Mouse (Mus musculus) heart, embryonic 12.5 days (tissue): Measurements from ENCODE around the gene Birc6. TPM values are rescaled to one million over a fixed set of nuclear protein-coding genes. Genes with fewer than 3 reads are reported as not detected.
A peak's percentile ranks its signal among the peaks of the same experiment; 100 is the strongest.

Source experiments
- ATAC-seq: fragments of 200-750 bp; cut with Nextera tagmentation; 2 replicates; pipeline ENCODE4 v1.8.0; 2017; ENCODE audit warnings: moderate TSS enrichment, moderate library complexity; ENCODE audit not compliant: insufficient number of reproducible peaks, low FRiP score
- H3K27ac ChIP-seq: fragments of 300-500 bp; sonication (generic); 2 replicates; pipeline ENCODE4 v1.5.1; 2016; ENCODE audit warnings: mild to moderate bottlenecking, moderate library complexity; ENCODE audit not compliant: poor library complexity, severe bottlenecking
- H3K27me3 ChIP-seq: fragments of 300-500 bp; sonication (generic); replicated peaks from 2 replicates; pipeline ENCODE4 v1.6.1; 2016; ENCODE audit warnings: mild to moderate bottlenecking, moderate library complexity
- H3K36me3 ChIP-seq: fragments of 300-500 bp; sonication (generic); 2 replicates; pipeline ENCODE4 v1.6.1; 2016; ENCODE audit warnings: mild to moderate bottlenecking, moderate library complexity
- H3K4me1 ChIP-seq: fragments of 300-500 bp; sonication (generic); replicated peaks from 2 replicates; pipeline ENCODE4 v1.6.1; 2016; ENCODE audit warnings: mild to moderate bottlenecking
- H3K4me2 ChIP-seq: fragments of 300-500 bp; sonication (generic); 2 replicates; pipeline ENCODE4 v1.6.1; 2016; ENCODE audit warnings: mild to moderate bottlenecking, moderate library complexity
- H3K4me3 ChIP-seq: fragments of 300-500 bp; sonication (generic); 2 replicates; pipeline ENCODE4 v1.5.1; 2016; ENCODE audit warnings: mild to moderate bottlenecking
- H3K9ac ChIP-seq: fragments of 300-500 bp; sonication (generic); 2 replicates; pipeline ENCODE4 v1.6.1; 2016; ENCODE audit warnings: mild to moderate bottlenecking, moderate library complexity
- H3K9me3 ChIP-seq: fragments of 300-500 bp; sonication (generic); replicated peaks from 2 replicates; pipeline ENCODE4 v1.6.1; 2016; ENCODE audit warnings: mild to moderate bottlenecking, moderate library complexity
- WGBS: fragments of 180-500 bp; shearing (Covaris S2); methylation state at CpG from one replicate; pipeline ENCODE4 v1.1.7; 2016; 5-methylcytosine and 5-hydroxymethylcytosine counted together
- polyA plus RNA-seq: library from polyadenylated mRNA; unstranded; fragments of >200 nt; fragmentation: Nextera tagmentation; extraction: Ambion mirVana; gene quantifications from 2 replicates; pipeline ENCODE4 v1.2.1, GENCODE M21; 2016

Birc6 gene
- polyA plus RNA-seq, 1 experiment from 2014 or later, result 76.3 TPM

DNA sequence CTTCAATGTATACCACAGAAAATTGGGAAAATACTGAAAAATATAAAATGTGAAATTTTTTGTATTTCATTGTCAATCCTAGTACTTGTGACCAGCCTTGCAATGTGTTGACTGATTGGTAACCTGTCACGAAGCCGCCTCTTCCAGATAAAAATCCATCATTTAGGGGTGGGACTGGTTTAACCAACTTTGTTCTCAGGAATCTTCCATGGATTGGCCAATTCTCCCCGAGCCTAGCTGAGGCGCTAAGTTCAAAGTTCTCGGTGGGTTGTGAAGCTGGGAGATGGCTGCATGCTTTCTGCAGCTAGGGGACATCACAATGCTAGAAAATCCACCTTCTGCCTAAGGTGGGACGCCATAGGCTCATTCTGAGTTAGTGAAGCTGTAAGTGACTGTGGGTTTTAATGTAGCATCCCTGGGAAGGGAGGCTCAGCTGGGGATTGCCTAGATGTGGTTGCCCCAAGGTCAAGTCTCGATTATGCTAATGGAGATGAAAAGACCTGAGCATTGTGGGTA lies 179.6 kb downstream of the Birc6 start:
- Histone ChIP-seq H3K9ac (no peak overlapping the region), H3K27me3 (no peaks in the 10 kb centered on the region), H3K36me3 (peaks cover 15% of the 10 kb centered on the region), H3K4me1 (no peaks in the 10 kb centered on the region), H3K4me2 (no peak overlapping the region), H3K9me3 (no peaks in the 10 kb centered on the region), H3K4me3 (no peak overlapping the region), H3K27ac (no peak overlapping the region)
- ATAC-seq, result no peak
- 86% methylated on average over 7 of the region's 7 CpGs for WGBS

GRCm38 (mm10) chr17:74710731-74711130 lies 182.6 kb downstream of the Birc6 start:
- H3K4me3 ChIP-seq, result no peak overlapping the region
- H3K9ac ChIP-seq, result no peak overlapping the region
- no peaks in the 10 kb centered on the region for H3K36me3 ChIP-seq
- ATAC-seq, result no peak
- no peaks in the 10 kb centered on the region for H3K9me3 ChIP-seq
- WGBS, result 63% methylated on average over 4 of the region's 4 CpGs
- no peak overlapping the region for H3K4me2 ChIP-seq
- peaks cover 4% of the 10 kb centered on the region; the same call in 1 of the 2 replicates for H3K27me3 ChIP-seq
- no peaks in the 10 kb centered on the region for H3K4me1 ChIP-seq
- H3K27ac ChIP-seq, result no peak overlapping the region

GRCm38 (mm10) chr17:74711627-74712026 lies 183.5 kb downstream of the Birc6 start:
- H3K9ac ChIP-seq, result no peak overlapping the region
- no peaks in the 10 kb centered on the region for H3K36me3 ChIP-seq
- WGBS, result 76% methylated on average over 8 of the region's 8 CpGs
- H3K4me3 ChIP-seq, result no peak overlapping the region
- ATAC-seq, result no peak
- no peak overlapping the region for H3K4me2 ChIP-seq
- no peaks in the 10 kb centered on the region for H3K9me3 ChIP-seq
- no peak overlapping the region for H3K27ac ChIP-seq
- peaks cover 8% of the 10 kb centered on the region; the same call in 1 of the 2 replicates for H3K27me3 ChIP-seq
- H3K4me1 ChIP-seq, result no peaks in the 10 kb centered on the region

DNA sequence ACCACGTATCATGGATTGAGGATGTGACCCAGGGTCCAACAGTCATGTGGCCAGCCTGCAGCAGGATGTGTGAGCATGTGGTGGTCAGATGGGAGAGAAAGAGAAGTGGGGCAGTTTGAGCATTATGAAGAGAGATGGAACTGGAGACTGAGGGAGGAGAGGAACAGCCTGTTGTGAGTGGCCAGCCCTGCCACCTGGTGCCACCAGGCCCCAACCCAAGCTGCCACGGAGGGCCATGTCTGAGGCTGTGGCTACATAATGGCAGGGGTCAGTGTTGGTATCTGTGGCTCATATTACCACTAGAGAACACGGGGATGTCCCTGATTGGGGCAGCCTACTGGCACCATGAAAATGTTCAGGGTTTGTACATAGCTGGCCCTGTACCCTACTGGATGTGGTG lies 187.0 kb downstream of the Birc6 start:
- H3K4me2 ChIP-seq, result no peak overlapping the region
- peaks cover 8% of the 10 kb centered on the region; the same call in 1 of the 2 replicates for H3K27me3 ChIP-seq
- no peak overlapping the region for H3K9ac ChIP-seq
- 0 out of 2 replicates have a peak, but pooled peaks cover 7% of the 10 kb centered on the region for H3K36me3 ChIP-seq
- no peak overlapping the region for H3K4me3 ChIP-seq
- no peaks in the 10 kb centered on the region for H3K9me3 ChIP-seq
- ATAC-seq, result 0 out of 2 replicates have a peak, but pooled peaks have one; percentile 7
- H3K4me1 ChIP-seq, result 0 out of 2 replicates have a peak, but pooled peaks cover 5% of the 10 kb centered on the region
- WGBS, result 48% methylated on average over 3 of the region's 3 CpGs
- H3K27ac ChIP-seq, result no peak overlapping the region

- no peak overlapping the region for H3K9ac ChIP-seq
- no peak overlapping the region for H3K27ac ChIP-seq
- H3K9me3 ChIP-seq, result no peaks in the 10 kb centered on the region
- H3K36me3 ChIP-seq, result 0 out of 2 replicates have a peak, but pooled peaks cover 9% of the 10 kb centered on the region
- no peak for ATAC-seq
- H3K4me3 ChIP-seq, result no peak overlapping the region
- peaks cover 8% of the 10 kb centered on the region; the same call in 1 of the 2 replicates for H3K27me3 ChIP-seq
- no peak overlapping the region for H3K4me2 ChIP-seq
- WGBS, result 65% methylated on average over 1 of the region's 1 CpGs
- 0 out of 2 replicates have a peak, but pooled peaks cover 5% of the 10 kb centered on the region for H3K4me1 ChIP-seq
Observed at GRCm38 (mm10) chr17:74715724-74716123, 187.6 kb downstream of the Birc6 start.

- H3K9me3 ChIP-seq, result no peaks in the 10 kb centered on the region
- 43% methylated on average over 3 of the region's 3 CpGs for WGBS
- H3K4me3 ChIP-seq, result peak overlapping the region; percentile 71; the same call in 1 of the 2 replicates
- H3K36me3 ChIP-seq, result peaks cover 11% of the 10 kb centered on the region; the same call in 1 of the 2 replicates
- H3K4me1 ChIP-seq, result 0 out of 2 replicates have a peak, but pooled peaks cover 5% of the 10 kb centered on the region
- peak overlapping the region; percentile 73 for H3K4me2 ChIP-seq
- ATAC-seq, result no peak
- H3K9ac ChIP-seq, result no peak overlapping the region
- H3K27ac ChIP-seq, result no peak overlapping the region
- H3K27me3 ChIP-seq, result peaks cover 8% of the 10 kb centered on the region; the same call in 1 of the 2 replicates
Observed at GRCm38 (mm10) chr17:74716643-74717042, 188.5 kb downstream of the Birc6 start.

GRCm38 (mm10) chr17:74717091-74717617 lies 189.1 kb downstream of the Birc6 start:
- WGBS, result 8% methylated on average over 14 of the region's 14 CpGs
- 0 out of 2 replicates have a peak, but pooled peaks cover 5% of the 10 kb centered on the region for H3K4me1 ChIP-seq
- peaks cover 16% of the 10 kb centered on the region for H3K36me3 ChIP-seq
- peak overlapping the region; percentile 73 for H3K4me2 ChIP-seq
- no peaks in the 10 kb centered on the region for H3K9me3 ChIP-seq
- H3K9ac ChIP-seq, result peak overlapping the region; percentile 66
- peak overlapping the region; percentile 14; the same call in 1 of the 2 replicates for H3K27ac ChIP-seq
- H3K4me3 ChIP-seq, result peak overlapping the region; percentile 71
- peak; percentile 26; the same call in 1 of the 2 replicates for ATAC-seq
- peaks cover 8% of the 10 kb centered on the region; the same call in 1 of the 2 replicates for H3K27me3 ChIP-seq

DNA sequence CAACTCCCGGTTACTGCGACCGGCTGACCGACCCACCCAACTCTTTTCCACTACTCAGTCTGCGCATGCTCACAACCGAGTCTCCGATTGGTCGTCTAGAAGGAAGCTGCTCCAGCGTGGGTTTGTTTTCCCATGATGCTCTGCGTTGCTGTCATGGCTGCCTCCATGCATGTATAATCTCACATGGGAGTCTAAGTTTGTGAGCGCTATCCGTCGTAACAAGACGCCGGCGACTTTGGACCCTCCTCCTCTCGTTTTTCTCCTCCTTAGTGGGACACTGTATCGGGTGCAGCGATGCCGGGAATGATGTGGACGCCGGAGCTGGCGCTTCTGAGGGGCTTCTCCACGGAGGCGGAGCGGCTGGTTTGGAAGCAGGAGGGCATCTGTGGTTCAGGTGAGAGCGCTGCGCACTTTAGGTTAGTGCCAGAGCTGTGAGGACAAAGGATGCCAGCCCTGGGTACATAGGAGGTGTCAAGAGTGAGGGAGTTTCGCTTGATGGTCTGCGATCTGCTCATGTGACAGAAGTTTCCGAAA lies 189.6 kb downstream of the Birc6 start, which contains the start of gene Ttc27:
Gene Ttc27, plus strand, starts transcription at position 115 of the 534 bp plus-strand sequence.
- Histone ChIP-seq H3K27ac (peak within 1 kb of the TSS; percentile 14; the same call in 1 of the 2 replicates), H3K9ac (peak within 1 kb of the TSS; percentile 82), H3K9me3 (no peaks in the 10 kb centered on the region), H3K4me1 (0 out of 2 replicates have a peak, but pooled peaks cover 5% of the 10 kb centered on the region), H3K36me3 (peaks cover 20% of the 10 kb centered on the region), H3K4me2 (peak within 1 kb of the TSS; percentile 73), H3K4me3 (peak within 1 kb of the TSS; percentile 71), H3K27me3 (peaks cover 8% of the 10 kb centered on the region; the same call in 1 of the 2 replicates)
- under 1% methylated on average over 31 of the region's 31 CpGs for WGBS
- peak; percentile 89 for ATAC-seq

DNA sequence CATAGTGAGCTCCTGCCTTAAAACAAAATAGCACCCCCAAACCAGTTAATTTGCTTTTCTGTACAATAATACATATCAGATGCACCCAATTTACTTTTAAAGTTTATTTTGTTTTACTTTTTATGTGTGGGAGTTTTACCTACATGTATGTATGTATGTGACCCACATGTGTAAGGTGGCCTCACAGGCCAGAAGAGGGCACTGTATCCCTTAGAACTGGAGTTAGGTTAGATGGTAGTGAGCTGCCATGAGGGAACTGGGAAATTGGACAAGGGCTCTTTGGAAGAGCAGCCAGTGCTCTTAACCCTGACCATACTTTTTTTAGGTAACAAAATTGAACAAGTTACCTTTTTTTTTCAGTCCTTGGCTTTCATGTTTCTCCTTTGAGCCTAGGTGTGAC lies 204.8 kb downstream of the Birc6 start:
- H3K4me1 ChIP-seq, result peaks cover 7% of the 10 kb centered on the region

DNA sequence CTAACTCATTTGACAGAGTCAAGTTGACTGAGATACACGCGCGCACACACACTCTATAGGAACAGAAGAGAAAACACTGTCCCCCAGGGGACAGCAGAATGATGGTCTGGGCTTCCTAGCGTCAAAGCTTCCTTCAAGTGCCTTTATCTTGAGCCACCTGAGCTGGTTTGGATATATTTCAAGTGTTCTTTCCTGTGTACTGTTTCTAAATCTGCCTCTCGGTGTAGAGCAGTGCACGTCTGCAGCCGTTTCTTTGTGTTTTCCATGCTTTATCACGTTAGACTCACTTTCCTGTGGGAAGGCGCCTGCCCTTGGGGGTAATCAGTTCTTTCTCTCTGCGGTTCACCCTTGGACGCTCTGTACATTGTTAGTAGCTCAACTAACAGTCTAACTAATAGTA lies 207.3 kb downstream of the Birc6 start:
- Histone ChIP-seq H3K36me3 (peaks cover 14% of the 10 kb centered on the region), H3K27ac (no peak overlapping the region), H3K4me1 (peaks cover 7% of the 10 kb centered on the region), H3K9me3 (no peaks in the 10 kb centered on the region), H3K4me2 (no peak overlapping the region), H3K27me3 (no peaks in the 10 kb centered on the region), H3K9ac (no peak overlapping the region), H3K4me3 (no peak overlapping the region)
- peak; percentile 57 for ATAC-seq
- WGBS, result 43% methylated on average over 11 of the region's 11 CpGs

More for the DNA sequence above, 204.8 kb downstream of the Birc6 start:
- Histone ChIP-seq H3K27ac (no peak overlapping the region), H3K27me3 (no peaks in the 10 kb centered on the region), H3K36me3 (peaks cover 17% of the 10 kb centered on the region; the same call in 1 of the 2 replicates), H3K9ac (no peak overlapping the region), H3K9me3 (no peaks in the 10 kb centered on the region), H3K4me2 (no peak overlapping the region), H3K4me3 (no peak overlapping the region)
- ATAC-seq, result no peak

GRCm38 (mm10) chr17:74749659-74750058 lies 221.6 kb downstream of the Birc6 start:
- no peak overlapping the region for H3K9ac ChIP-seq
- H3K36me3 ChIP-seq, result peaks cover 11% of the 10 kb centered on the region; the same call in 1 of the 2 replicates
- H3K4me3 ChIP-seq, result no peak overlapping the region
- H3K4me2 ChIP-seq, result no peak overlapping the region
- H3K27me3 ChIP-seq, result no peaks in the 10 kb centered on the region
- WGBS, result 82% methylated on average over 1 of the region's 1 CpGs
- H3K4me1 ChIP-seq, result no peaks in the 10 kb centered on the region
- H3K9me3 ChIP-seq, result no peaks in the 10 kb centered on the region
- ATAC-seq, result no peak
- H3K27ac ChIP-seq, result no peak overlapping the region
